Mouse (Mus musculus) kidney, adult 9 months (tissue): ENCODE results near the gene Pinlyp.

Source experiments
- DNase-seq: peaks from one replicate; pipeline ENCODE4 v3.0.0; 2022

Gene Pinlyp

DNA sequence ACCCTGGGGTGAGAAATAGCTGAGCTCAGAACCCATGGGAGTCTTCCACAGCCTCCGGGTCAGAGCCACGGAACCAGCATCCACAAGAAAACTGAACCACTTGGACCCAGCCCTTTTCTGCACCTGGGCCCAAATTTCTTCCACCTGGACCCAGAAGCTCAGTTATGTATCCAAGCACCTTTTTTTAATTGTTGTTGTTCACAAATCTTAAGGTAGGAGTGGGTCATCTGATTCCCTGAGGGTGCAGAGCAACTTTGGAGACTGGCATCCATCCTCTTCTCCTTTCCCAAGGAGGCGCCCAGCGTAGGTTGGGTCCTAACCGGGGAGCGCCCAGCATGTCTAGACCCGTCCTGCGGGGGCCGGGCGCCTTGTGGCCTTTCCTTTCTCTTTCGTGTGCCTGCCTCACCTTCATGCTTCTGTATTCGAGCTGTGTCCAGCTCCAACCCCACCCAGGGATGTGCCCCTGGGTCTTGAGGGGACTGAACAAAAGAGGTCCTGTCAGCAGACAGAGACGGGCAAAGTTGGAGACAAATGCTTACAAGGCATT is at the start of gene Pinlyp, which contains the start of gene Xrcc1:
Gene Pinlyp (minus strand): TSS at position 51 of the 547 bp plus-strand sequence.
Gene Xrcc1 (plus strand): TSS at position 222 of the 547 bp plus-strand sequence.
- peak; percentile 24 for DNase-seq

DNA sequence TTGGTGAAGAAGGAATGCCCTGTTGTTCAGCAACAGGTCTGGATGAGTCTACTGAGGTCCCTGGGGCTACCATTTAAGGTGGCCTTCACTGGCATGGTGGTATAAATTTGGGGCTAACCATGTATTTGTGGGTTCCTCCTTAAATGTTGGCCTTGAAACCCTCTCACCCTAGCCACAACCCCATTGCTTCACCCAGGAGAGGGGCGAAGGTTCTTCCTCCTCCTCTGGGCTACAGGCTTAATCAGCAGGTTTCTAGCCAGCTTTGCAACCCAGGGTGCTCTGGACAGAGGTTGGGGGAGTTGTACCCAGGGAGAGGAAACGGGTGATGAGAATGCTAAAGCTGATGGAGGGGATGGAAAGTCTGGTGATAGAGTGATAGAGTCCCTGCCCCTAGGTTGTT is 49.5 kb upstream of the Pinlyp start:
- DNase-seq, result no peak

DNA sequence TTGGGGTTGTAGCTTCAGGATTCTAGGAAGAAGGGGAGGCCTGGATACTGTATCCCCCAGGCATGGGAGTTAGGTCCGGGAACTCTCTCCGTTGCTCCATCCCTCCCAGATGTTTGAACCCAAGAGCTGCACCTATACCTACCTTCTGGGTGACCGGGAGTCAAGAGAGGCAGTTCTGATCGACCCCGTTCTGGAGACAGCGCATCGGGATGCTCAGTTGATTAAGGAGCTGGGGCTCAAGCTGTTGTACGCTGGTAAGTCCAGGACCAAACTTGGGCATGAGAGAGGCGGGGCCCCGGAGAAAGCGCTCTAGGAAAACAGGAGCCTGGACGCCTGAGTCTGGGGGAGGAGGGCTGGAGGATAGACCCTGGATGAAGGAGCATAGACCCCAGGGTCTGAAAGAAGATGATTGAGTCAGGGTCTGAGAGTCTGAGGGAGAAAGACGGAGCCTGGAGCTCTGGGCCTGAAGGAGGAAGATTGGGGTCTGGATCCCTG is 48.4 kb upstream of the Pinlyp start:
- no peak for DNase-seq

DNA sequence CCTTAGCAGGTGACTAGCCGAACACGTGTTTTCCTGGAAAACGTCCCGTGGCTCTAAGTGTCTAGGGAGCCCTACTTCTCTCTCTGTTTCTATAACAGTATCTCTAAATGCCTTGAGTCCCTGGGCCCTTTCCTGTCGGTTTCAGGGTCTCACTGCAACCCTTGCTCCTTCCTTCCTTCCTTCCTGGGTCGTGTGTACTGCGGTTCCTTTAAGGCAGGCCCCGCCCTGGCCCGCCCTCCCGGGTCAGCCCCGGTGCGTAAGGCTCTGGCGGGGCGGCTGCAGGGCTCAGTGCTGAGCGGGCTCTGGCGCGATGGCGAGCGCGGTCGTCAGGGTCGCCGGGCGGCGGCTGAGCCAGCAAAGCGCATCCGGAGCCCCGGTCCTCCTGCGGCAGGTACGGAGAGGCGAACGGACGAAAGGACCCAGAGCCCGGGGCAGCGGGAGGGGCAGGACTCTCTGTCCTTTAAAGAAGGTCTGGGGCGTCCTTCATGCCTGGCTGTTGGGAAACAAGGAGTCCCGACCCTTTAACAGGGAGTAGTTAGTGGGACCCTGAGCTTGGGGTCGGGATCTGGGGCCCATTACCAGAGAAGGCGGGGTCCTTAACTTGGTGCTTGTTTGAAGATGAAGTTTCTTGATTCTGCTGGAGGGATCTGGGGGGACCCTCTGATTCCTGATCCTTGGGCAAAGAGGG is 47.8 kb upstream of the Pinlyp start:
- peak; percentile 84 for DNase-seq

DNA sequence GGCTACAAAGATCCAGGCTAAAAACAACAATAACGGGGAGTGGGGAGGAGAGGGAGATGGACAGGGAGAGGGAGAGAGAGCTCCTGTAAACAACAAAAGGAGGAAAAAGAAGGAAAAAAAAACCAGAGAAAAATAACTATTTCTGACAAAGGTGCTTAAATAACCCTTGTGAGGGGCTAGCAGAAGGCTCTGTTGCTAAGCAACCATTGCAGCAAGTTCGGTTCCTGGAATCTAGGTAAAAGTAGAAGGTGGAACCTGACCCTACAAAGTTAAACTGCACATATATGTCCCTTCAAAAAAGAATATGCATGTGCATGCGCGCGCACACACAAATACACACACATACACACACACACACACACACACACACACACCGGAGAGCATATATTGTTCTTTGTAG is 46.9 kb upstream of the Pinlyp start:
- DNase-seq, result no peak

DNA sequence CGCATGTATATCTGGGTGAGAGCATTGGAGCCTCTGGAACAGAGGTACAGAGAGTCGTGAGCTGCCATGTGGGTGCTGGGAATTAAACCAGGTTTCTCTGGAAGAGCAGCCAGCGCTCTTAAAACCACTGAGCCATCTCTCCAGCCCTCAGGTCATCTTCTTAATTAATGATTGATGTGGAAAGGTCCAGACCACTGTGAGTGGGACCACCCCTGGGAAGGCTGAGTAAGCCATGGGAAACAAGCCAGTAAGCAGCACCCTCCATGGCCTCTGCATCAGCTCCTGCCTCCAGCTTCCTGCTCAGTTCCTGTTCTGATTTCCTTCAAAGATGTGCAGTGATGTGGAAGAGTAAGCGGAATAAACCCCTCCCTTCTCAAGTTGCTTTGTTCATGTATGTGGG is 46.2 kb upstream of the Pinlyp start:
- no peak for DNase-seq

DNA sequence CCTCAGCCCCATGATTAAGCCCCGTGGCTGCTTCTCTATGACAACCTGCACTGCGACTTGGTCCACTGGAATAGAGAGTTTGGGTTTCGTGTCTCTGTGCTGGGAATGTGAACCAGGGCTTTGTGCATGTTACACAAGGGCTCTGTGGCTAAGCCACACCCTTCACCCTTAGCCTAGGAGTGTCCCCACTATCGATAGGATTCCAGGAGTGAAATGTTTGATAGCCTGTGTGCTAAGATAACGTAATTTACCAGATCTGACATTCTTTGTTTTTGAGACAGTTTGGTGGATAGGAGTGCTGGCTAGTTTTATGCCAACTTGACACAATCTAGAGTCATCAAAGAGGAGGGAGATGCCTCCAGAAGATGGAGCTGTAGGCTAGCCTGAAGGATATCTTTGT is 45.8 kb upstream of the Pinlyp start:
- DNase-seq, result no peak

DNA sequence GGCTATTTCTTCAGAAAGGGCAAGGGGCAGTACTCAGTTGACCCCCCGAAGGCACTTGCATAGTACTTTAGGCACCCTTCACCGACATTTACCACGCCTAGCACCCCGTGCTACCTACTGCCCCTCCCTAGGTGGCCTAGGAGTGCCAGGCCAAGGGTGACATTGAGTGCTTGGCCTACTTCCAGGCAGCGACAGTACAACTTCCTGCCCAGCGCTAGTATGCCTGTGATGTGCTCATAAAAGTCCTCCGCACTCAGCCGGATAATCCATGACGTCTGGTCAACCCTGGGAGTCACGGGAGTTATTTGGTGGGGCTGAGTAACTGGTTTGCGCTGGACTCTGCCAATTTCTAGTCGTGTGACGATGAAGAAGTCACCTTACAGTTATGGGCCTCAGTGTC is 42.4 kb upstream of the Pinlyp start:
- peak; percentile 95 for DNase-seq

DNA sequence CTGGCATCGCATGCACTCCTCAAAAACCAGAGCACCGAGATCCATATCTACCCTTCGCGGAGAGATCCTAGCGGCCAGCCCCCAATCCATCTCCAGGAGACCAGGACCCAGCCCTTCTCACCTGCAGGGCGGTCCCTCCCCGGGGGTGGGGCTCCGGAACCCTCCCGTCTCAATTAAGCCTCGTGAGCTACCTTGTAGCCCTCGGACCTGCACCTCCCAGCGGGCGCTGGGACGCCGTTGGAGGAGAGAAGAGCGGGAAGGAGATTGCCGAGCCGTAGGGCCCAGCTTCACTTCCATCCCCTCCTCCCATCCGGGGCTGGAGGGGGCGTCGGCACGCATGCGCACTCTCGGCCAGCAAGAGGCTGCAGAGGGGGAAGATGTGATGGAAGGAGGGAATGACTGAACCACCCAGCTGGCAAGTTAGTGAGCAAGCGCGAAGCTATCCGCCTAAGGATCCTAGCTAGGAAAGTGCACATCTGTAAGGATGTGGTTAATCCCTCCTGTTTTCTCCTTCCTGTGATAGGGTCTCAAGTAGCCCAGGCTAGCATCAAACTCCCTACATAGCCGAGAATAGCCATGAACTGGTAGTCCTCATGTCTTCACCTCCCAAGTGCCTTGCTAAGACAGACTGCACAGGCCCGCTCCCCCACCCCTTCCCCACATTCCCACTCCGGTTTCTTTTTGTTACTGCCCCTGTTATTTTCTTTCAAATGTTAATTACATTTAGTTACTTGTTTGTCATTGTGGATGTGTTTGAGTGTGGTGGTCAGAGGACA is 41.6 kb upstream of the Pinlyp start, which contains the start of the genes Ethe1 and Zfp575:
Gene Ethe1 (plus strand): TSS at position 214 of the 776 bp plus-strand sequence.
Gene Zfp575 (minus strand): TSS at position 312 of the 776 bp plus-strand sequence.
- no peak for DNase-seq

DNA sequence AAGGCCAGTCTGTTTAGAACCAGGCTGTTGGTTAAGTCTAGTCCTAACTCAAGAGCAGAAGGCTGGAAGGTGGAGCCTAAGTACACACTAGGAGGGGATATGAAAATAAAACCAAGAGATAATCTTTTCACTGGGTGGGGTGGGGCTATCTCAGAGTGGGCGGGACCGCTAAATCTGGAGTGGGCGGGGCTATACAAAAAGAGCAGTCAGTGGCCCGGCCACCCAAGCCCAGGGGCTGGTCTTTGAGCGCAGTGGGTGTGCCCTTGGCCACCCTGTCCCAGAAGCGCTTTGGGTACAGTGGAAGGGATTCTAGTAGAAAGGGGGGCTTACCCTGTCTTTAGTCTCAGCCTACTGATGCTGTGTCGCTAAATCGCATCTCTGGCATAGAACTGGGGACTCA is 40.9 kb upstream of the Pinlyp start:
- DNase-seq, result no peak

DNA sequence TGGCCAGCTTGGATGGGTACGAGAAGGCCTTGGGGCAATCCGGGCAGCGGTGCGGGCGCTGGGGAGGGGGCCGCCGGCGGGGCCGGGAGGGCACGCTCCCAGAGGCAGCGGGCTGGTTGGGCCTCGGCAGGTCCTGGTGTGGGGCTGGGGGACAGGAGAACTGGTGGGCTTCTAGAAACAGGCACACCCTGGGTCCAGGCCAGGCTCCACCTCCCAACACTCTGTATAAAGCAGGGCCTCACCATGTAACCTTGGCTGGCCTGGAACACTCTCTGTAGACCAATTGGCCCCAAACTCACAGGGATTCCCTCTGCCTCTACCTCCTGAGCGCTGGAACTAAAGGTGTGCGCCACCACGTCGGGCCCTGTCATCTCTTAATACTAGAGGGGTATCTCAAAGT is 40.1 kb upstream of the Pinlyp start:
- no peak for DNase-seq

DNA sequence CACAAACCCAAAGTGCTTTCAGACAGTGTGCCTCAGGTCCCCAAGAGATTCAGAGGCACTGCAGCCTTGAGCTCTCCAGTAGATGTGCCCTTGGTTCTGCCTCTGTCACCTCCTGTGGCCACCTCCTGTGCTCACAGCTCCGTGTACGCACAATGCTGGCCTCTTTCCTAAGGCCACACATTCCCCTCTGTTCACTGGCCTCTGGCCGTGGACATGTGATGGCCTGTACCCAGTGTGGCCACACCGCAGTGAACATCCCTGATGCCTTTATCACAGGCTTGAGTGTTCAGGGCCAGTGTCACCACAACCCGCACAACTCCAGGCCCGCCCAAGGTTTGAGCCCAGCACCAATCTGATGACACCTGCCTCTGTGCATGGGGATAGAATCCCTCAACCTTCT is 39.0 kb upstream of the Pinlyp start:
- DNase-seq, result no peak

DNA sequence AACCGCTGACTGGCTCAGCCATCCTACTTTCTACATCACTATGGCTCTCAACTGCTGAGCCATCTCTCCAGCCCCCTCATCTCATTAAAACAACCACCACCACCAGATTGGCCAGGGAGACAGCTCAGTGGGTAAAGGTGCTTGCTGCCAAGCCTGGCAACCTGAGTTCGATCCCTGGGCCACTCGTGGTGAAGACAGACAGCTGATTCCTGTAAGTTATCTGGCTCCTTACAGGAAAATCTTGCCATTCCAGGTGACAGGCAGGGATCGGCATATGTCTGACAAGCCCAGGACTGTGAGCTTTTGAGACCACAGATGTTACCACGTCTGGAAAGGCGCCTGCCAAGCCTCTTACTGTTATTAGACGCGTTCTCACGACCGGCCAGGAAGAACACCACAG is 31.9 kb upstream of the Pinlyp start:
- DNase-seq, result no peak

DNA sequence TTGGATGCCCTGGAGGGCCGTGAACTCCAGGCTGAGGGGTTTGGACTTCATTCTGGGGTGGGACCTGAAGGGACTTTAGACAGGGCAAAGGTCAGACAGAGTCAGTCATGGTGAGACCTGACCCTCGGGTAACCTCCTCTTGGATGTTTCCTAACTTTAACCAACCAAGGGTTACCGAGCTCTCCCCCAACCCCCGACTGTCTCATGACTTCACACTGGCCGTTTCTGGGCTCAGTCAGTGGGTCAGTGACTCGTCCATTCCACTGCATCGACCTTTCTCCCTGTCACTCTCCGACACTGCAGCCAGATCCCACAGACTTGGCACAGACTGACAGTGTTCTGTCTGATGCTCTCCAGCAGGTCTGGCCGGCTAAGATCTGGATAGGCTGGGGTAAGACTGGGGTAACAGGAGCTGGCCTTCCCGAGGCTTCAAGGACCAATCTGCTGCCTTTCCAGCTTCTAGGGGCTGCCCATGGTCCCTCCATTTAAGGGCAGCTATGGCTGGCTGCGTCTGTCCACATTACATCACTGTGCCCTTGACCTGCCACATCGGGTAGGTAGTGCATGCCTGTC is 28.4 kb upstream of the Pinlyp start:
- peak; percentile 94 for DNase-seq

DNA sequence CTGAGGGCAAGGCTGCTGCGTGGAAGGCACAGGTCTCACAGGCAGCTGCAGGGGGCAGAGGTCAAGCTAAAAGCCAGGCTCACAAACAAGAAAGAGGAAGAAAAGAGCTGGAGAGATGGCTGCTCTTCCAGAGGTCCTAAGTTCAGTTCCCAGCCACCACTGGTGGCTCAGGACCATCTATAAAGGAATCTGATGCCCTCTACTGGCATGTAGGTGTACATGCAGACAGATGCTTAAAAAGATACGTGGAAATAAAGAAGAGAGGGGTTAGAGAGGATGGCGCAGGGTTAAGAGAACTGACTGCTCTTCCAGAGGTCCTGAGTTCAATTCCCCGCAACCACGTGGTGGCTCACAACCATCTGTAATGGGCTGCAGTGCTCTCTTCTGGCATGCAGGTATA is 26.5 kb upstream of the Pinlyp start:
- DNase-seq, result no peak

DNA sequence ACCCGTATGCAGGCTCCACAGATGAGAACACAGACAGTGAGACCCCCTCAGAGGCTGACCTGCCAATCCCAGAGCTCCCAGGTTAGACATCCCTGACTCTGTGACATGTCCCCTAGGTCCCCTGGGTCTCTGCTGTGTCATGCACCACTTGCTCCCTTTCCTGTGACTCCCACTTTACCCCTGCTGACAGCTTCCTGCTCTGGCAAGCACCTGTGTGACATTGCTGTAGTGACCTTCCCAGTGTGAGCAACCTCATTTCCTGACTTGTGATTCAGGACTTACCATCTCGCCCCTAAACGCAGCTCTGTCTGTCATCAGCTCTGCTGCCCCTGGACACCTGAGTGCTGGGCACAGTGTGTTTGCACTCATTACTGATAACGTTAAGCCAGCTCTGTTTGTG is 25.2 kb upstream of the Pinlyp start:
- DNase-seq, result no peak

DNA sequence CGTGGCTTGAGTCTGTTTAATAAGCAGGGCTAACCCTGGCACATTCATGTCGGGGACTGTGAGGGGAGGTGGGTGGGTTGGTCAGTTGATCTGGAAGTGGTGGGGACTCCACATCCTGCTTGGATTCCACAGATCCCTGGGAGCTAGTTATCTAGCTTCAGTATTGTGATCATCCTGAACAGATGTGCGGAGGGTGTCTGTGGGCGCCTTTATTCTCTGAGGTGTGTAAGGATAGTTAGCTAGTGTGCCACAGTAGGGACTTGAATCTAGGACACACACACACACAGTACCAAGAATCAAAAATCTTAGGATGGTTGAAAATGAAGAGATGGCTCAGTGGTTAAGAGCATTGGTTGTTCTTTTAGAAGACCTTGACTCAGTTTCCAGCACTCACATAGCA is 22.6 kb upstream of the Pinlyp start:
- DNase-seq, result no peak

DNA sequence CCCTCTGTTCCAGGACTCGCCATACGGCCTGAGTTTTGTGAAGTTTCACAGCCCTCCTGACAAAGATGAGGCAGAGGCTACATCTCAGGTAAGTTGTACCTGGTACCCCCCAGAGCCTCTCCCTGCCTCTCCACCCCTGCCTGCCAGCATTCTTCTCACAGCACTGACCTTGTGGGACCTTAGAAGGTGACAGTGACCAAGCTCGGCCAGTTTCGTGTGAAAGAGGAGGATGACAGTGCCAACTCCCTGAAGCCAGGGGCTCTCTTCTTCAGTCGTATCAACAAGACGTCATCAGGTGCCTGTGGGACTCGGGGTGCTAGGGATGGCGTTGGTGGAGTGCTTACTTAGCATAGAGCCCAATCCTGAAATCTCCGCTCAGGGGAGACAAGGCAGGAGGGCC is 20.3 kb upstream of the Pinlyp start:
- DNase-seq, result no peak

DNA sequence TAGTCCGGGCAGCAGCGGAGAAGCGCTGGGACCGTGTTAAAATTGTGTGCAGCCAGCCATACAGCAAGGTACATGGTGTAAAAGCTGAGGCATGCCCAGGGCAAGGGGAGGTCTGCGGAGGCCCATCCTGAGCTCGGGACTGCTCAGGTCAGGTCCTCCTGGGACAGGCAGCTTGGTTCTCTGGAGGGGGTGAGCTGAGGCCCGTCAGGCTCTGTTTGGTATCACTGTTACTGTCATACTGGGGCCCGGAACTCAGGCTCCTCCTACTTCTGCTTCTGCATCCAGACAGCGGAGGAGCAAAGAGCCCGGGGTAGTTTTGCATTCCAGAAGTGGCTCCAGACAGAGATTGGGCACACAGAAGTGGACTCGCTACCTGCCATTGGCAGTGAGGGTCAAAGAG is 19.7 kb upstream of the Pinlyp start:
- peak; percentile 67 for DNase-seq

DNA sequence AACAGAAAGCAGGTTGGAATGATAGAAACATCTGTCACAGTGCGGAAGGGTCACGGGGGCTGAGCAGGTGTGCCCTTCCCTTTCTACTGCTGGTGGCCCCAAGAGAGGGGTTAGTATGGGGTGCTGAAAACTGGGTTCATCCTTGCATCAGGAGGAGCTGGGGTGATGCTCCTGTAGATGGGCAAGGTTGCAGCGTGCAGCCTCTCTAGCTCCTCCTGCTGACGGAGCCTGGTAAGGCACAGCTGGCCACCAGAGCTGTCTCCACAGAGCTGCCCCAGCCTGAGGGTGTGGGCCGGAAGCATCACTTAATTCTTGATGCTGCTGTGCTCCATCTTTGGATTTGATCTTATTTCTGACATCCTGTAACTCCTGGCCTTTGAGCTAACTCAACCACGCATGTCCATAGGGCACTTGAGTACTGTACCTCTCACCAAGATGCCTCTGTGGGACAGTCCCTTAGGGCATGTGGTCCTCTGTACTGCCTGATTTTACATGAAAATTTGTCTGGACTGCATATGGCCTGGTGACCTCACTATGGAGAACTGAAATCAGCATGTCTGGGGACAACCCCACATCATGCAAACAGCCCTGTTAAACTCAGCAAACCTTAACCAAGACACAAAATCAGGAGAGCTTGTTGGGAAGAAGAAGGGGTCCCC is 18.8 kb upstream of the Pinlyp start:
- peak; percentile 82 for DNase-seq

DNA sequence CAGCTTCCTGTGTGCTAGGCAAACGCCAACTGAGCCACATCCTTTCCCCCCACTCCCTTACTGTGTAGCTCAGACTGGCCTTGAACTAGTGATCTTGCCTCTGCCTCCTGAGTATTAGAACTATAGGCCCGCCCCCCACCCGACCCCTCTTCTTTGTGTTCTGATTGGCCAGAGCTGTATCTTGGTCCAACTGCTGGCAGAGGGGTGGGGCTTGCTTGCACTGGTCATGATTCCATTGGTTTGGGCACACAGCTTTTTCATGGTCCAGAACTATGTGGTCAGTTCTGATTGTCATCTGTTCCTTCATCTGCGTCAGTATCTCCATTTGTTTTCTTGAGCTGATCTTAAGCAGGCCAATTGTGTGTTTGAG is 17.9 kb upstream of the Pinlyp start:
- DNase-seq, result no peak

DNA sequence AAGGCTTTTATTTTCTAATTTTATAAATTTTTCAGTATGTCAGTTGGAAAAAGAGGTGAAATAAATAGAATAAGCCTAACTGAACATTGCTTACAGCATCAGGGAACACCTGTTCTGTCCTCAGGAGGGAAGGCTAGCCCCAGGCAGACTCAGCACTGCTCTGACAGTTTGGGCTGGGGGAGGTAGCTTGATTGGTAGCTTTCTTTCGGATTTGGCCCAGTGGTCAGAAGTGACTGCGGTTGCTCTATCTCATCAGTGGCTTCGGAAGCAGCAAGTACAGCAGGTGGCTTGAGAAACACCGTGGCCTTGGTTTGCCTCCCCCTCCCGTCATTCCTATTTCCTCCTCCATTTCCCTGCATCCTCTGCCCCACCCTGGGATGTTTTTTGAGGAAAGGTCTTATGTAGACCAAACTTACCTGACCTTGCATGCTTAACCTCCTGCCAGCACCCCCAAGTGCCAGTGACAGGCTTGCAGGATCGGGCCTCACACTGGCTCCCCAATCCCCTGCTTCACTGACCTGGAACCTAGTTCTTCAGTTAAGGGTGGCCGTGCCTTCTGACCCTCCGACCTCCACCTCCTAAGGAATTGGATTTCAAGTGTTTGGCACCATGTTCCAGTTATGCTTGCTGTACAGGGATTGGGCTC is 17.4 kb upstream of the Pinlyp start:
- DNase-seq, result no peak

DNA sequence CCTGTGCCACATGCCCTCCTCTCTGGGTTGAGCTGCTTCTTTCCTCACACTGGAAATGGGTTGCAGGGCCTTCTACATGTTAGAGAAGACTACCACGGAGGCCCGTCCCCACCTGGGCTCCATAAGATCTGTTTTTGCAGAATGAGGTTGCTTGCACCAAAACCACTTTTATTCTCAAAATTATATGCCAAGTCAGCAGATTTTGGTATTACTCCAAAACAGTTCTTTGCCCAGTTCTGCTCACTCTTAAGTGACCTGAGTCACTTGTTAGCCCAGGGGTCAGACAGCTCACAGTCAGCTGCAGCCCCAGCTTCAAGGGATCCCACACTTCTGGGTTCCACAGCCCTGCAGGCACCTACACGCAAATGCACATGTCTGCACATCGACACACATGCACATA is 15.5 kb upstream of the Pinlyp start:
- no peak for DNase-seq
